Mouse (Mus musculus): ENCODE measurements at regions not wholly inside any gene's neighbourhood (a gene's known extent, or its start where the extent isn't known, plus 50 kb on each side); places are given as distances from the start of the nearest gene placed in this dataset.
A peak's percentile ranks its signal among the peaks of the same experiment; 100 is the strongest.
"Not testable (repeated sequence)": the region's sequence is repeated elsewhere in the genome, so short reads cannot be mapped to it uniquely, and the experiment has no call there.

DNA sequence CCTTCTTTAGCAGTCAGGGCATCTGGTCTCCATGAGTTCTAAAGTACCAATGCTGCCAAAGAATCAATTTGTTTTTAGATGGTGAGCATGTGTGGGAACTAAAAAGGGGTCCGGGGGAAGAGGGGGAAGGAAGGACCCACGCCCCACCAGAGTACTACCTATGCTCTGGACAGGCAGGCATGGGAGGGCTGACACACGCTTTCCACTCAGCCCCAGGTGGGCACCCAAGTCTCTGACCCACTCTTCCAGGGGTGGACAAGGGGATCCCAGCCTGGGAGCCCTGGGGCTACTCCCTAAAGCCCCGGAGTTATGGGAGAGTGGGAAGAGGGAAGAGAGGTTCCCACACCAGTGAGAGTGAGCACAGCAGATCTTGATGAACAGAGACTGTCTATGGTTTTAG is 1446.9 kb downstream of the Zfp704 start:
- no peak for DNase-seq

DNA sequence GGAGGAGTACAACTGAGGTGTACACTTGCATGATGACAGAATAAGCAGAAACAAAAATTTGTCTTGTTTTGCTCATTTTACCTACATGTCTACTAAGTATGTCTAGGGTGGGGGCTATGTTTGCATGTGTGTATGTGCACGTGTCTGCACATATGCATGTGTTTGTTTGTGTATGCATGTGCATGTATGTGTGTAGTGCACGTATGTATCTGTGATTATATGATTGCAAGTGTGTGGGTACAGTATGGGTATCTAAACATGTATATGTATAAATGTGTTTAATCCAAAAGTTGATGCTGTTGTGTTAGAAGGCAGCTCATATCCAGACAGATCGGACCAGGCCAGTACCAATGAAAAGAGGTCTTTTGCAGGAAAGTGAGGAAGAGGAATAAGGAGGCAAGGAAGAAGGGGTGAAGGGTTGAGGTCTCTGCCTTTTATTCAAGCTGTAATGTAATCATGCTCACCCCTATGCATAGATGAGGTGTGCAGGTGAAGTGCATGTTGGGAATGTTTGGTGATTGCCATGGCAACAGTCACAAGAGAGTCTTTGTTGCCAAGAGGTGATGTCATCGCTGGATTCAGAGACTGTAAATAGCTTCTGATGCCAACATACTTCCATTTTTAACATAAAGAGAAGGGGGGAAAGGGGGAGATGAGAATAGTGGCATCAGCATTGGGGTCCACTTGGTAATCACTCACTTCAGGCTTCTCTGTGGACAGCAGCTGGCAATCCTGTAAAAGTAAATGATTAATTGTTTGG is 1447.7 kb downstream of the Zfp704 start:
- no peak for DNase-seq

DNA sequence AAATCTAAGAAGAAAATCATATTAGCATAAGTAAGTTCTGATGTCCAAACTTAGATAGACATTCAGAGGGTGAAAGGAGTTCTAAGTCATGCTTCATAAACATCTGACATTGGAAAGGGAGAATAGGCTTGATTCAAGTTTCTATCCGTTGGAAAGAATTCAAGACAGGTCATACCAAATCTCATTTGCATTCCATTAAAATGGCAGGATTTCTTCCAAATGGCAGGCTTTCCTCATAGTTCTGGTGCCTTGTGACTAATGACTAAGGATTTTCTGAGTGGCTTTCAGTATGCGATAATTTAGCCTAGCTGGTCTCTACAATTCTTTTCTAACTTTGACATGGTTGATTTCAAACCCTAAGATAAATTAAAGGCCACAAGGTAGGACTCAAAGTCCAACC is 1466.9 kb downstream of the Zfp704 start:
- no peak for DNase-seq

DNA sequence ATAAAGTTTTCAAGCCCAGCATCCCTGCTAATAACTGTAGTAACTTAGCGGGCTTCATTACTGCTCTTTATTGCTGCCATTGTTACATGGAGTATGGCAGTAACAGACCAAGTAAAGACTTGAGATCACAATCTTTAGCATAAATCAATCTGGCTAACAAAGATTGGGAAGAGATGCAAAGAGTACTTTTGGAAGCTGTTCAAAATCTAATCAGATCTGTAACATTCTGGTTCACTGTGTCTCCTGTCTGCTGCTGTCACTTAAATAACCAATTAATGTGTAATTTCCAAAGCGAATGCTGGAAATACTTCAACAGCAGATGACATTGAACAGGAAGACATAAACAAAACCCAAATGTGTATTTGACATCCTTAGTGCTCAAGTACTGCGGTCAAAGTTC is 1467.7 kb downstream of the Zfp704 start:
- DNase-seq: no peak

DNA sequence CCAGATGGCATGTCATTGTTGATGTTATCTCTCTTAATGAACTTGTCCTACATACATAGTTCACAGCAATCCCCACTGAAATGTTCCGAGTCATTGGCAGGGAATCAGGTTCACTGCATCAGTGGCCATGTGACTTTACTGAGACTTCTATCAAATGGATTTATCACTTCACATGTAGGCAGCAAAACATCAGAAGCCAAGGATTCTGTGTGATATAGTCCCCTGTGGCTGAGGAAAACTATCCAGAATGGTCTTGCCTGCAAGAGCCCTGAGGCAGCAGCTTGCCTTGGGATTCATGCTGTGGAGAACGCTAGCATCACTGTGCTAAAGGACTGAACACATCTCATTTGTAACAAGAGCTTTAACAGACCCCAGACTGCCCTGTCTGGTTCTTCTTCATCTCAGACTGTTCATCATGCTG is 1468.2 kb downstream of the Zfp704 start:
- DNase-seq: no peak

DNA sequence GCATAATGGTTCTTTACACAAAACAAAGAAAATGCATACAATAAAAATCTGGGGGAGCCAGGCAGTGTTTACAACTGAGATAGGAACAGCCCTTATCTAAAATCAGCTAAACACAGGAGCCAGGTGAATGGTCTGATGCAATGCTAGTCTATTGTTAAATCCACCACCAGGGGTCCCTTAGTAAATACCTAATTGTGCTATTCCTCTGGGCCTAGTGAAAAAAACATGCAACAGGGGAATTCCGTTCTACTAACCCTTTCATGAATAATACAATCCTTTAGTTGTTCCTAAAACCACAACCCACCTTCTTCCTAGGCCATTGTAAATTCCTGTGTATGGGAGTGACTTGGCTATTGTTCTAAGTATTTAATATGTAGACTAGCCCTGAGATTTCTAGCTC is 1486.2 kb downstream of the Zfp704 start:
- not testable (repeated sequence) for DNase-seq

DNA sequence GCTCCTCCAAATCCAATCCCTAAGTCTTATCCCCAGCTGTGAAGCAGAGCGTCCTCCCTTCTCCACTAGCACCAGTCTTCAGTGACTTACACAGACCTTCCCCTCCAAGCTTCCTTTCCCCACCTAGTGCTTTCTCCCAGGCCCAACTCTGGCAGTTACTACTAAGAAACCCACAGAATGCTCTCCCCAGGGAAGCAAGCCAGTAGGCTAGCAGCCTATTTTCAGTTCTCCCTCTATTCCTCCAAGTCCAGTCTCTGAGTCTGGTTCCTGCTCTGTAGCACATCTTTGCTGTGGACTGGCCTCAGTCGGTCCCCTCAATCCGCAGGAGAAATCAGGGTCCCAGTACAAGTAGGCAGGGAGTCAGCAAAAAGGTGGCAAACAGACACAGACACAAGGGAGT is 1486.7 kb downstream of the Zfp704 start:
- DNase-seq: no peak

- no peak for DNase-seq
Measured at GRCm38 (mm10) chr3:8098291-8098690, 1478.0 kb upstream of the 1700008P02Rik start.

GRCm38 (mm10) chr3:8084749-8085148 is 1464.5 kb upstream of the 1700008P02Rik start:
- no peak for DNase-seq

DNA sequence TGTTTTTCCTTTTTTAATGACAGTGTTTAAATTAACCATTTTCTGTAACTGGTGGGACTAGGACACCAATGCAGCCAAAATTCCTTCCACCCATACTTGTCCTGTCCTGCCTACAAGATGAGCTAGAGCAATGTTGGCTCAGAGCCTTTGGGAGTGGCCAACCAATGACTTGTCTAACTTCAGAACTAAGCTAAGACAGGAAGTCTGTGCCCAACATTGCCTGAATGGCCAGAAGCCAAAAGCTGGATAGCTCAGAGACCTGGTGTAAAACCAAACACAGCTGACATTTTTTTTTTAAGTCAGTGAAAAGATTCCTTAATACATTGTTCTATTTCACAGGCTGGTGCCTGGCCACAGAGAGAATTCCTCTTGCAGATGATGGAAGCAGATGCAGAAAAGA is 1433.5 kb upstream of the 1700008P02Rik start:
- DNase-seq: no peak

DNA sequence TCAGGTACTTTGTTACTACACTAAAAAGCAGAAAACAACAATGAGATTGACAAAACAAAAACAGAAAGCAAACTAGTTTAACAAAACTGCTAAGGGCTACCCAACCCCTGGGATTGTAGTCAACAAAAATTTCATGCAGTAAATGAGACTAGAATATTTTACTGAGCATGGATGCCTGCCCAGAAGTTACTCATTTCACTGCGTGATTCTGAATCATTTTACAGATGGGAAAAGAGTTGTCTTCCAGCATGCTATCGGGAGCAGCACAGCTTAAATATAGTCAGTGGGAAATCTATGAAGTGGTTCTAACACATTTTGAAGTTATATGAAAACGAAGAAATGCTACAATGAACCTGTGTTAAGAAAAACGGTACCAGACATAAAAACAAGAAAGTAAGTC is 1430.9 kb upstream of the 1700008P02Rik start:
- DNase-seq: peak; percentile 18

DNA sequence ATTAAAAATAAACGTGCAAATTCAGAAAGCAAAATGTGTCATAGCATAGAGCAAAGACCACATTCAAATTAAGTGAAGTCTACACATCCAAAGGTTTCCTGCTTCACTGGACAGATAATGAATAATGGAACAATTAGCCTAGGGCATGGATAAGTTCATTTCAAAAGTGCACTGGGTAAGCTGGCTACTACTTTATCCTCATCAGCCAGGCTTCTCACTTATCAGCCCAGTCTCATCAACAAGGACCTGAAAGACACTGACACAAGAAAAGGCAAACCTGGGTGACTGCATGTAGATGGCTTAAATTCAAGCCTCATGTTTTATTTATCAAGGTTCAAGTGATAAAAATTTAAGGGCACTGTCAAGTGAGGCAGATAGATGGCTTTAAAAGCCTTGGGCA is 1429.5 kb upstream of the 1700008P02Rik start:
- no peak for DNase-seq

GRCm38 (mm10) chr3:8046348-8046747 is 1426.1 kb upstream of the 1700008P02Rik start:
- peak; percentile 20 for DNase-seq

DNA sequence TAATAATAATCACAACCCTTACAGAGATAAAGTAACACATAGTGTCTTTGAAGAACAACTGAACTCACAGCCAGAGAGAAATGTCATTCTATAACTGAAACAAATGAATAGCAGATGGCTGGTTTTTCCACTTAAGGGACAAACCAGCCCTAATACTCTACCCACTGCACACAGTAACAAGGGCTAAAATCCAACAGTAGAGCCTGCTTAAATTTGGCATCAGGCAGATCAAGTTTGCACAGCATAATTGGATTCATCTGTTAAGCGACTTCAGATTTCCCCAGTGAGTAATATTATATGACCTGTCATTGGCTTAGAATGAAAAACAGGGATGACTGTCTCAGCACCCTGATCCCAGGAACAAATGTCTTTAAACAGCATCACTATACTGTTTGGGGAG is 1416.5 kb upstream of the 1700008P02Rik start:
- no peak for DNase-seq

DNA sequence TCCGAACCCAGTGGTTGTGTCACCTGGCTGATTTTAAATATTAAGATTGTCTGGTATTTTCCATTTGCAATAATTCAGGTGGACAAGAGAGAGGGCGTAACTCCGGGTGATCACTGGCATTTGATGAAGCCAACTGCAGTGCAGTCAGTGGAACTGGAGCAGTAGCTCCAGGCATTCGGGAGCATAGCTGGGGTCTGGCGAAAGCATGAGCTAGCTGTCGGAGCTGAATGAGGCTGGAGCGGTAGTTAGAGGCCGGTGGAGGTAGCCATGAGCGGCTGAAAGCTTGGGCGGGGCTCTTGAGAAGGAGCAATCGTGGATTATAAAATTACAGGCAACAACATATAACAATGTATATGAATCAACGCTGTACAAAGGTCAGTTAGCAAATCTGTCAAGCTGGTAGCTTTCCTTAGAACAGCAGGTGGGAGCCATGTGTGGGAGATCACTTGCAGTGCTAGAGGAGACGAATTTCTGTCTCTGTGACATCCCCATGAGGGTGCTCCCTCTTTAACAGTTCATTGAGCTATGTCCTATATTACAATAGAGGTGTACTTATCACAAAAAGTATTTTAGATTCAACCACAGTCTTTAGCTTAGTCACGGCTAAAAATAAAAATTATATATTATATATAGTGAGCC is 1415.0 kb upstream of the 1700008P02Rik start:
- no peak for DNase-seq

DNA sequence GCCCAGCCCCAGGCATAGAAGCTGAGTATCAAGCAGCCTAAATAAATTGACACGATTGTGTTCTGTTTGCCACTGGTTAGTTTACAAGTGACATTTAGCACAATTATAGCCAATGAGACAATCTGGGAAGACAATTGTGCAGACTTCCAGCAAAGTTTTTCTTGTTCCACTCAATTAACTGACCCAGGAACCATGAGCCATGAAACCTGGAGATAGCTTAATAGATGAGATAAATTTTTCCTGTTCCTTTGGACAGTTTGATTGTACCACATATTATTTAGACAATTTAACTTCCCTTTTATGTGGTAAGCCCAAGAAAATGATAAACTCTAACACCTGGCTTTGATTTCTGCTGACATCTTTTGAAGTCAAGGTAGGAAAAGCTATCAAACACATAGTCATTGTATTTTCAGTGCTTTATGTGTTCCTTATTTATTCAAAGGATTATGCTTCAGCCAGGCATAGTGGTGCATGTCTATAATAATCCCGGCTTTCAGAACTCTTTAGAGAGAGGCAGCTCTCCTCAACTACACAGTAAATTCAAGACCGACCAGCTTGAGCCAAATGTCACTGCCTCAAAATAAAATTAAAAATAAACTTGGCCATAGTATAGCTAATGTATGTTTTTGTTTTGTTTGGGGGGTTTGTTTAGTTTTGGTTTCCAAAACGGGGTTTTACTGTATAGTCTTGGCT is 1406.2 kb upstream of the 1700008P02Rik start:
- no peak for DNase-seq

GRCm38 (mm10) chr3:8022654-8023053 is 1402.4 kb upstream of the 1700008P02Rik start:
- no peak for DNase-seq

DNA sequence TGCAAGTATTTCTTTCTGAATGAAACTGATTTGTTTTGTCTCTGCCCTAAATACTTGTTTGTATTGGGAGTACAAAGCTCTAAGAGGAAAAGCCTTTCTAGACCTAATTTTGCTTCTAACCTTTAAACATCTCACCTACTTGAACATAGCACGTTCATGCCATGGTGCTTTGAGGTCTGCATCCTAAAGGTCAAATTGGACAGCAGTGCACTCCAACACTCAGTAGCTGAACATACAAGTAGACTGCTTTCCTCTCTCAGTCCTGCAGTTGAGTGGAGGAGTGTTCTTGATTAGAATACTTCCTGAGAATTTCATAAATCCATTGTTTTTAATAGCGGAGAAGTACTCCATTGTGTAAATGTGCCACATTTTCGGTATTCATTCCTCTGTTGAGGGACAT is 1397.2 kb upstream of the 1700008P02Rik start:
- no peak for DNase-seq

- DNase-seq: no peak
Measured at GRCm38 (mm10) chr3:8016945-8017344, 1396.7 kb upstream of the 1700008P02Rik start.

DNA sequence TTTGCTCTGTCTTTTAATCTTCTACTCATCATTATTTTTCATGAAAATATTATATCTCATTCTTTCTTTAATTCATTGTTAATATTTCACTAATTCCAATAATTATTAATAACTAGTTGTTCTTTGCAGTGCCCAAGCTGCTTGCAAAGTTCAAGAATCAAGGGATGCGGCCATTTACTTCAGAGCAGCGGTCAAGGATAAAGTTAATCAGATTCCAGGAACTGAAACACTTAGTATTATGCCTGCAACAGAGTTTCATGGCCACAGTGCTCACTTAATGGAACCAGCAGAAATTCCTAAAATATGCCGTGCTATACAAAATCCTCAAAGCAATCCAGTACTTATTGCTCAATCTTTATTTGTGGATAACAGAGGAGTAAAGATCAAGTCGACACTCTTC is 1389.7 kb upstream of the 1700008P02Rik start:
- no peak for DNase-seq

- DNase-seq: no peak
Measured at GRCm38 (mm10) chr3:8006708-8007395, 1386.6 kb upstream of the 1700008P02Rik start.

- no peak for DNase-seq
Measured at GRCm38 (mm10) chr3:8006273-8006672, 1386.0 kb upstream of the 1700008P02Rik start.

DNA sequence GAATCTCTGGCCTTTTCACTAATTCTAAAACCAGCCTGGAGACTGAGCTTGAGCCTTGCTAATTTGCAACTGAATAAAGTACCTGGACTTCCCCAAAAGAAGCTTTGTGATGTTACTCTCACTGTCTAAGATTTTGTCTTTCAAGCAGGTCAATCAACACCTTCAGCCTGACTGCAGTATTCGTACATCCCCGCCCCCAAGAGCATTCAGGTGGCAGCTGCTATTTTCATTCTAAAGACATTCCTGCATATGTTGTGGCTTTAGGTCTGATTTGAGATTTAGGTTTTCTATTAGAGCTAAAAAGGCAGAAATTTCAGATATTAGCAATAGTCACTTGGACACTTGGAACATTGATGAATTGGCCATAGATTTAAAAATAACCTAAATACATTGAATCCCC is 1385.4 kb upstream of the 1700008P02Rik start:
- DNase-seq: not testable (repeated sequence)

All from adrenal gland, postnatal 10 days (tissue).